13 mouse cellular contexts compared by ENCODE assay signal in the genomic region with DNA sequence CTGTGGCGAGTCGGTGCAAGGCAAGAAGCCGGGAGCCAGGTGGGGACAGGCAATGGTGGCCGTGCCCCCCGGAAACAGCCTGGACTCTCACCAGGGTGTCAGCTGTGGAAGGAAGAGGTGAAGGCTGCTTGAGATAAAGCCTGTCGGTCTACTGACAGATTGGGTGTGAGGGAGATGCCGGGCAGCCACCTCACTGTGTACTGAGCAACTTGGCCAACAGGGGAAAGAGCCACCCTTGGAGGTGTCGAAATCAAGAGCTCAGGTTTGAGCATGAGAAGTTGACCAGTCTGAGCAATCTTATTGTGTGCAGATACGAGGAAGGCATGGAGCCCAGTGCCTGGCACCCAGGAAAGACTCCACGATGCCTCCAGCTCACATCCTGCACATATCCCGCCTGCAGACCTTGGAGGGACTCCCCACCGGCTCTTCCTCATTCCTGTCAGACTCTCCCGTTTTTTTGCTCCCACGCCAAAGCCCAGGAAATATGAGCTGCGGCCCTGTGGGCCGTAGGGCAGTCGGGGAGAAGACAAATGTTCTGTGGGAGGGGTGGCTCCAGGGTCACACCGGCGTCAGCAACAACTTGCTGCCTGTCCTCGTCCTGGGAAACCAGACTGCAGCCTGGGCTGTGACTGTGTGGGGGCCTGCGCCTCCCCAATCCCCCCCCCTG.
A peak's percentile ranks its signal among the peaks of the same experiment; 100 is the strongest.
DNase-seq lines count a peak whose midpoint lies in the region; ATAC-seq lines count a peak whose summit lies in the region.
"Had no signal": no experiment of that assay in that cellular context is flagged by ENCODE, and none has a peak within 500 bp of the region (broad histone marks: within the 10 kb centered on the region; RNA-seq: fewer than 3 reads in every experiment).

No protein-coding gene starts in this region.

- ATAC-seq in heart, embryonic 15.5 days (replicated peaks; ENCODE audit: insufficient number of reproducible peaks, insufficient read depth, low FRiP score, low read depth) = no peak
- ATAC-seq in embryonic facial prominence, embryonic 12.5 days (ENCODE audit: insufficient number of reproducible peaks, insufficient read depth, low FRiP score, low TSS enrichment) = no peak
- ATAC-seq in stomach, embryonic 15.5 days (ENCODE audit: insufficient read depth, low FRiP score, low read depth) = no peak

- DNase-seq in heart, postnatal 10 days = no peak
- DNase-seq in lung, postnatal 10 days = peak; percentile 27
- DNase-seq in lung, postnatal 14 days = no peak
- DNase-seq in cerebellum, adult 18-20 months = no peak
- DNase-seq in right cerebral cortex, postnatal 36 days (ENCODE audit: low spot score in 2 of 2) = no peak
- DNase-seq: right cerebral cortex, postnatal 25 days had no signal

- H3K36me3 ChIP-seq in heart, embryonic 15.5 days = no peaks in the 10 kb centered on the region
- no peaks in the 10 kb centered on the region for H3K36me3 ChIP-seq in embryonic facial prominence, embryonic 12.5 days
- H3K36me3 ChIP-seq in stomach, embryonic 15.5 days = no peaks in the 10 kb centered on the region
- H3K36me3 ChIP-seq: hindbrain, embryonic 15.5 days; neural tube, embryonic 12.5 days had no signal

- no peak overlapping the region for H3K27ac ChIP-seq in heart, embryonic 15.5 days
- H3K27ac ChIP-seq in embryonic facial prominence, embryonic 12.5 days = no peak overlapping the region
- 0 out of 2 replicates have a peak overlapping the region, but pooled peaks have one; percentile 4 for H3K27ac ChIP-seq in stomach, embryonic 15.5 days
- H3K27ac ChIP-seq: hindbrain, embryonic 15.5 days; left cerebral cortex, adult 2 months; neural tube, embryonic 12.5 days had no signal

- no peak overlapping the region for H3K9ac ChIP-seq in heart, embryonic 15.5 days
- H3K9ac ChIP-seq in embryonic facial prominence, embryonic 12.5 days = peak overlapping the region; percentile 38; the same call in 1 of the 2 replicates
- no peak overlapping the region for H3K9ac ChIP-seq in stomach, embryonic 15.5 days
- H3K9ac ChIP-seq: hindbrain, embryonic 15.5 days; neural tube, embryonic 12.5 days had no signal

- no peak overlapping the region for H3K4me3 ChIP-seq in heart, embryonic 15.5 days
- H3K4me3 ChIP-seq in embryonic facial prominence, embryonic 12.5 days = no peak overlapping the region
- H3K4me3 ChIP-seq in stomach, embryonic 15.5 days (replicated peaks) = no peak overlapping the region
- H3K4me3 ChIP-seq: erythroblast, embryonic 14.5 days; hindbrain, embryonic 15.5 days; left cerebral cortex, adult 2 months; neural tube, embryonic 12.5 days had no signal

- peaks cover 30% of the 10 kb centered on the region for H3K4me1 ChIP-seq in heart, embryonic 15.5 days (replicated peaks)
- H3K4me1 ChIP-seq in embryonic facial prominence, embryonic 12.5 days = peaks cover 21% of the 10 kb centered on the region
- H3K4me1 ChIP-seq in stomach, embryonic 15.5 days = peaks cover 19% of the 10 kb centered on the region

- intact Hi-C loops in heart, postnatal 10 days (cut with DNase I) = loop anchor here (5.0 kb wide), 1 partner anchor 69 kb away; no protein-coding TSS in a partner anchor

- H3K4me2 ChIP-seq in heart, embryonic 15.5 days = 0 out of 2 replicates have a peak overlapping the region, but pooled peaks have one; percentile 19
- no peak overlapping the region for H3K4me2 ChIP-seq in embryonic facial prominence, embryonic 12.5 days (replicated peaks)
- no peak overlapping the region for H3K4me2 ChIP-seq in stomach, embryonic 15.5 days
- H3K4me2 ChIP-seq: hindbrain, embryonic 15.5 days; neural tube, embryonic 12.5 days had no signal

- WGBS in heart, embryonic 15.5 days = 14% methylated on average over 21 of the region's 21 CpGs
- 40% methylated on average over 21 of the region's 21 CpGs for WGBS in embryonic facial prominence, embryonic 12.5 days
- 19% methylated on average over 21 of the region's 21 CpGs for WGBS in stomach, embryonic 15.5 days

- H3K27me3 ChIP-seq in heart, embryonic 15.5 days = peaks cover 44% of the 10 kb centered on the region
- peaks cover 29% of the 10 kb centered on the region for H3K27me3 ChIP-seq in embryonic facial prominence, embryonic 12.5 days
- 0 out of 2 replicates have a peak, but pooled peaks cover 3% of the 10 kb centered on the region for H3K27me3 ChIP-seq in stomach, embryonic 15.5 days (replicated peaks)

- H3K9me3 ChIP-seq in heart, embryonic 15.5 days (replicated peaks) = no peaks in the 10 kb centered on the region
- H3K9me3 ChIP-seq in embryonic facial prominence, embryonic 12.5 days = no peaks in the 10 kb centered on the region
- no peaks in the 10 kb centered on the region for H3K9me3 ChIP-seq in stomach, embryonic 15.5 days
- H3K9me3 ChIP-seq: hindbrain, embryonic 15.5 days; neural tube, embryonic 12.5 days had no signal
